Mouse (Mus musculus): Measurements from ENCODE around the gene Slc26a8.

DNA sequence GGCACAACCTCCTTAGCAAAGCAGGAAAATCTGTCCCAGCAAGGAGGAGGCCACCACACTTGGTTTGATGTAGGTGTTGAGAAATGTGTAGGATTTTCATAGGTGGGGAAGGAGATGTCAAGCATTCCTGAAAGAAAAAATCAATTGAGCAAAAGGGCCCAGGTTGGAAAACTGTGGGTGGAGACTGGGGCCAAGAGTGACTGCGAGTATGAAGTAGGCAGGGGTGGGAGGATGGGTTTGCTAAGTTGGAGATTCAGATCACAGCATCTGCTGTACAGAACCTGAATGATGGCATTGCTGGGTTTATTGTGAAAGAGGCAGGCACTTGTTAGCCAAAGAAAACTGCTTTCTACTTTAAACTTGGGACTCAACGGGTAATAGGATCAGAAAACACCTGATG is 65.2 kb downstream of the Slc26a8 start:
- TF ChIP-seq CTCF (IDR thresholded peaks at IDR 0.05; ENCODE audit: extremely low read depth, insufficient read depth, low read length) (no peak), POLR2A (IDR thresholded peaks at IDR 0.05; ENCODE audit: extremely low read depth, insufficient read depth, low read length) (no peak)
